Mouse (Mus musculus) neural tube, embryonic 11.5 days (tissue): ENCODE data around the gene Pard3. TPM values are rescaled to one million over a fixed set of nuclear protein-coding genes. Genes with fewer than 3 reads are reported as not detected.
A peak's percentile ranks its signal among the peaks of the same experiment; 100 is the strongest.

ENCODE experiments used
- ATAC-seq: fragments of 200-750 bp; cut with Nextera tagmentation; 2 replicates; pipeline ENCODE4 v1.8.0; 2017; ENCODE audit warnings: moderate number of reproducible peaks, mild to moderate bottlenecking, moderate TSS enrichment, moderate library complexity; ENCODE audit not compliant: insufficient read depth, low FRiP score, low TSS enrichment
- DNase-seq: peaks from one replicate; pipeline ENCODE4 v3.0.0-alpha.2; 2015; ENCODE audit warnings: low spot score
- H3K27ac ChIP-seq: fragments of 300-500 bp; sonication (generic); 2 replicates; pipeline ENCODE4 v1.5.1; 2014; ENCODE audit warnings: low read depth, mild to moderate bottlenecking, low read length
- H3K27me3 ChIP-seq: fragments of 300-500 bp; sonication (generic); 2 replicates; pipeline ENCODE4 v1.6.1; 2014; ENCODE audit warnings: mild to moderate bottlenecking, low read length, mixed read lengths; ENCODE audit not compliant: control insufficient read depth, insufficient read depth
- H3K36me3 ChIP-seq: fragments of 300-500 bp; sonication (generic); 2 replicates; pipeline ENCODE4 v1.6.1; 2014; ENCODE audit warnings: mild to moderate bottlenecking, low read length, moderate library complexity, mixed read lengths; ENCODE audit not compliant: control insufficient read depth, insufficient read depth
- H3K4me1 ChIP-seq: fragments of 300-500 bp; sonication (generic); 2 replicates; pipeline ENCODE4 v1.6.1; 2014; ENCODE audit warnings: low read length, mixed read lengths; ENCODE audit not compliant: control insufficient read depth, insufficient read depth
- H3K4me2 ChIP-seq: fragments of 300-500 bp; sonication (generic); 2 replicates; pipeline ENCODE4 v1.6.1; 2014; ENCODE audit warnings: low read depth, mild to moderate bottlenecking, moderate library complexity
- H3K4me3 ChIP-seq: fragments of 300-500 bp; sonication (generic); 2 replicates; pipeline ENCODE4 v1.5.1; 2014; ENCODE audit warnings: low read depth, low read length
- H3K9ac ChIP-seq: fragments of 300-500 bp; sonication (generic); 2 replicates; pipeline ENCODE4 v1.6.1; 2014; ENCODE audit warnings: mild to moderate bottlenecking, low read length
- H3K9me3 ChIP-seq: fragments of 300-500 bp; sonication (generic); 2 replicates; pipeline ENCODE4 v1.6.1; 2016; ENCODE audit warnings: low read length; ENCODE audit not compliant: control insufficient read depth
- WGBS: fragments of 180-500 bp; shearing (Covaris S2); extraction: QIAGEN DNeasy Blood & Tissue Kit; methylation state at CpG from one replicate; pipeline ENCODE4 v1.1.7; 2014; 5-methylcytosine and 5-hydroxymethylcytosine counted together
- polyA plus RNA-seq: library from polyadenylated mRNA; unstranded; fragments of >200 nt; fragmentation: Nextera tagmentation; extraction: Ambion mirVana; gene quantifications from 2 replicates; pipeline ENCODE4 v1.2.1, GENCODE M21; 2014

Gene Pard3
- polyA plus RNA-seq, 1 experiment from 2014 or later: 37.5 TPM

DNA sequence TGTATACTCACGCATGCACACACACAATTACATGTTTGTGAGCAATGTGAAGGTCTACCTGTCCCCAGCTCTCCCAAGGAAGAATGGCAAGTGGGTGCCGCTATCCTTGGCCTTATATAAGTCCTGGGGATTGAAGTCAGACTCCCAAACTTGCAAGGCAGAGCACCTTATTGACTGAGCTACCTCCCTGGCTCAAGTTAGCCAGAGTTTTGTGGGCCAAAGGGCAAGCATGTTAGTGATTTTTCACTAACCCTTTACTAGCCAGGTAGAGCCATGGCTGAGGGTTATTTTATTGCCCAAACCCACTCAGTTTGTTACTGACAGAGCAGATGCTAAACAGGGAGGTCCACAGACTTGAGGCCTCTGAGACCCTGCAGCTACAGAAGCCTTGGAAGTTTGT lies 73.1 kb downstream of the Pard3 start:
- no peak overlapping the region for H3K4me3 ChIP-seq
- H3K36me3 ChIP-seq: no peaks in the 10 kb centered on the region; the same call in 1 of the 2 replicates
- H3K27me3 ChIP-seq: no peaks in the 10 kb centered on the region
- no peak overlapping the region for H3K9ac ChIP-seq
- no peaks in the 10 kb centered on the region for H3K9me3 ChIP-seq
- H3K4me2 ChIP-seq: no peak overlapping the region
- no peak for ATAC-seq
- H3K27ac ChIP-seq: no peak overlapping the region
- no peak for DNase-seq
- peaks cover 3% of the 10 kb centered on the region; the same call in 1 of the 2 replicates for H3K4me1 ChIP-seq
- WGBS: 93% methylated on average over 2 of the region's 2 CpGs

DNA sequence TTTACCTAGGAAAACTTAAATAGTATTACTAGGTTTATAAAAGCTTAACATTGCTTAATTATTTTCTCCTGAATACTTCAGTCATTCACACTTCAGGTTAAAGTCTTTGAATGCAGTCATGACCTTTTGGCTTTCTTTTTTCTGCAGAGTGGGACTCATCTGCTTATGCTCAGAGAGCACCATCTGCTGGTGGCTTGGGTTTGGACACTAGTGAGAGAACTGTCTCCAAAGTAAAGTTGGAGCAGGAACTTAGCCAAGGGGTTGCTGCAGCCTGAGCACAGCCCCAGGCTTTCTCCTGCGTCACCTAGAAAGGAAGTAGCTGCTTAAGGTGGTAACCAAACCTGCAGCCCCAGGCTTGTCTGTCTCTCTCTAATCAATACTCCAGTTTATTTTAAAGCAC lies 75.5 kb downstream of the Pard3 start:
- Histone ChIP-seq H3K36me3 (no peaks in the 10 kb centered on the region; the same call in 1 of the 2 replicates), H3K27me3 (no peaks in the 10 kb centered on the region), H3K4me3 (no peak overlapping the region), H3K4me1 (peaks cover 7% of the 10 kb centered on the region; the same call in 1 of the 2 replicates), H3K9ac (no peak overlapping the region), H3K27ac (no peak overlapping the region), H3K4me2 (no peak overlapping the region), H3K9me3 (no peaks in the 10 kb centered on the region)
- 44% methylated on average over 1 of the region's 1 CpGs for WGBS
- ATAC-seq (no peak), DNase-seq (peak; percentile 71)

DNA sequence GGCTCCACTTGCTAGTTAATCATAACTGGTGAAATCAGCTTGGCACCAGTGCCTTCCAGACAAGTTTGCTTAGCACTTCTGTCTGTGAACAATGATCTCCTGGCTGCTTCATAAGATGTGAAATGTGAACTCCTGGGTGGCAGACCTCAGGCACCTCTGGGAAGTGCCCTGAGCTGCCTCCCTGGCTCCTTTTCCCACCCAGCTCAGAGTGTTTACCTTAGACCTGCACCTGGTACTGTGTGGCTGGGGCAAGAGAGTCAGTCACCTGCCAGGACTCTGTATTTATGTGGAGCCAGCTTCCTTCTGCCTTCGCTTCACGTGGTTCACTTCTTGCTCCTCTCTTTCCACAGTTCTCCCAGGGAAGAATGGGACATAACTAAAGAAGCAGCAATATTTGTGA lies 77.3 kb downstream of the Pard3 start:
- no peaks in the 10 kb centered on the region for H3K27me3 ChIP-seq
- 93% methylated on average over 2 of the region's 2 CpGs for WGBS
- H3K9ac ChIP-seq: no peak overlapping the region
- no peaks in the 10 kb centered on the region; the same call in 1 of the 2 replicates for H3K36me3 ChIP-seq
- ATAC-seq (no peak), DNase-seq (no peak)
- peaks cover 7% of the 10 kb centered on the region; the same call in 1 of the 2 replicates for H3K4me1 ChIP-seq
- H3K9me3 ChIP-seq: no peaks in the 10 kb centered on the region
- H3K4me3 ChIP-seq: no peak overlapping the region
- H3K27ac ChIP-seq: no peak overlapping the region
- H3K4me2 ChIP-seq: no peak overlapping the region

DNA sequence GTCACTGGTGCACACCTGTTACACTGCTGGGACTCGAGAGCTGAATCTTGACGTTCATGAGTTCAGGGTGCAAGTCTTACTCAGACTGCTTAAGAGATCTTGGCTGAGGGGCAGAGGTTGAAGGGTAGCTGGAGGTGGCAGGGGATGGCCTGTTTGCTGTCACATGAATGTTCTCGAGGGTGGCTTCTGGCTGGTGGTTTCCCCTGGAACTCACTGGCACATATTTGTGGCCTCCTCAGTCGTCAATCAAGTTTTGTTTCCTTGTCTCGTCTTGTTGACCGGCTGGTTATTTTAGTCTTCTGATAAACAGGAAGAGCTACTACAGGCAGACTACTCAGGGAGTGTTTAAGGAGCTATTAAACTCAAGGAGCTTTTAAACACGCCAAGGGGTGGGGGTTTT lies 79.9 kb downstream of the Pard3 start:
- no peaks in the 10 kb centered on the region for H3K27me3 ChIP-seq
- no peak overlapping the region for H3K4me3 ChIP-seq
- no peak overlapping the region for H3K4me2 ChIP-seq
- ATAC-seq: no peak
- H3K9me3 ChIP-seq: no peaks in the 10 kb centered on the region
- H3K9ac ChIP-seq: no peak overlapping the region
- H3K4me1 ChIP-seq: peaks cover 5% of the 10 kb centered on the region; the same call in 1 of the 2 replicates
- DNase-seq: no peak
- WGBS: 66% methylated on average over 7 of the region's 7 CpGs
- H3K27ac ChIP-seq: no peak overlapping the region
- no peaks in the 10 kb centered on the region; the same call in 1 of the 2 replicates for H3K36me3 ChIP-seq

DNA sequence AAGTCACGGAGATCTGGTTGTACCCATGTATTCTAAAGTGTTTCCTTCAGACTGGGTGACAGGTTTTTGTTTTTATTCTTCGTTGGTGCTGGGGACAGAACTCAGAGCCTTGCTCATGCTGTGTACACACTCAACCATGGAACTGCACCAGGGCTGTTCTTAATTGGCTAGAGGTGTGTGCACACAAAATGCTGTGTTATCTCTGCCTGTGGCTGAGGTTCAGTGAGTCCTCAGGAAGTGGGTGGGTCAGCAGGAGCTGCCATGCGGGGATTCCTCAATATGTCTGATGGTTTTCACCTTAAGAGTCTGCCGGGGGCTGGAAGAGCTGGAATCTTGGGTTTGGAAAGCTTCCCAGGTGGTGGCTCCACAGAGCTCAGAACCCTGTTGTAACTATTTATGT lies 80.9 kb downstream of the Pard3 start:
- Histone ChIP-seq H3K4me3 (no peak overlapping the region), H3K4me1 (0 out of 2 replicates have a peak, but pooled peaks cover 4% of the 10 kb centered on the region), H3K4me2 (no peak overlapping the region), H3K9me3 (no peaks in the 10 kb centered on the region), H3K9ac (no peak overlapping the region), H3K27me3 (no peaks in the 10 kb centered on the region), H3K27ac (no peak overlapping the region), H3K36me3 (no peaks in the 10 kb centered on the region; the same call in 1 of the 2 replicates)
- WGBS: 67% methylated on average over 4 of the region's 4 CpGs
- ATAC-seq (no peak), DNase-seq (no peak)

DNA sequence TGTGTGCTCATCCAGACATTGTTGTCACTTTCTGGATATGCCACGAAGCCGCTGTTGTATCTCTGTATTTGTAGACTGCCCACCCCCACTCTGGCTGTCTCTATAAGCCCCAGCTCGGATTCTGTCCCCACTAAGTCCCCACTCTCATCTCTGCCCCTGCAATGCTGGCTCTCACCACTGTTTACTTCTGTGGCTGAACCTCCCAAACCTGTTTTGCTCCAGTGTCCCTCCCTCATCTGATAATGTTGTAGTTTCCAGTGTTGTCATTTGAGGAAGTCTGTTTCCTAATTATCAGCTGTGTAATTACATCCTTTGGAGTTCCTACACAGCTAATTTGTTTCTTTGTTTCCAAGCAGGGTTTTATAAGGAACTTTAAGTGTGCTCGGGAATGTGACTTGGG lies 81.4 kb downstream of the Pard3 start:
- Histone ChIP-seq H3K9me3 (no peaks in the 10 kb centered on the region), H3K27ac (no peak overlapping the region), H3K4me2 (no peak overlapping the region), H3K4me3 (no peak overlapping the region), H3K36me3 (no peaks in the 10 kb centered on the region; the same call in 1 of the 2 replicates), H3K4me1 (0 out of 2 replicates have a peak, but pooled peaks cover 4% of the 10 kb centered on the region), H3K9ac (no peak overlapping the region), H3K27me3 (no peaks in the 10 kb centered on the region)
- DNase-seq (no peak), ATAC-seq (no peak)
- 65% methylated on average over 4 of the region's 4 CpGs for WGBS

DNA sequence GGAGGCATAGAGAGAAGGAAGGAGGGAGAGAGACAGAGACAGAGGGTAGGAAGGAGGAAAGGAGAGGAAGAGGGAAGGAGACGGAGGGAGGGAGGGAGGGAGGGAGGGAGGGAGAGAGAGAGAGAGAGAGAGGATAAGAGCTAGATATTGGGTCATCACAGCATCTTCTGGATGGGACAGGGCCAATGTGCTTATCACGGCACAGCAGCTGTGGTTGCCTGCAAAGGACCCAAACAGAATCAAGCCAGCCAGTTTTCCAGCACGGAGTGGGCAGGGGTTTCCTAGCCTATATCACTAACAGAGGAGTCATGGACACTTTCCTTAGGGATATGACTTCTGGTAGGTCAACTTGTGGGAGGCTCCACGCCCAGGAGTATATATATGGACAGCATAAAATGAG lies 82.4 kb downstream of the Pard3 start:
- 67% methylated on average over 4 of the region's 4 CpGs for WGBS
- Histone ChIP-seq H3K4me3 (no peak overlapping the region), H3K9ac (no peak overlapping the region), H3K4me2 (no peak overlapping the region), H3K9me3 (no peaks in the 10 kb centered on the region), H3K27me3 (no peaks in the 10 kb centered on the region), H3K4me1 (0 out of 2 replicates have a peak, but pooled peaks cover 4% of the 10 kb centered on the region), H3K36me3 (no peaks in the 10 kb centered on the region), H3K27ac (no peak overlapping the region)
- ATAC-seq: no peak
- DNase-seq: no peak

DNA sequence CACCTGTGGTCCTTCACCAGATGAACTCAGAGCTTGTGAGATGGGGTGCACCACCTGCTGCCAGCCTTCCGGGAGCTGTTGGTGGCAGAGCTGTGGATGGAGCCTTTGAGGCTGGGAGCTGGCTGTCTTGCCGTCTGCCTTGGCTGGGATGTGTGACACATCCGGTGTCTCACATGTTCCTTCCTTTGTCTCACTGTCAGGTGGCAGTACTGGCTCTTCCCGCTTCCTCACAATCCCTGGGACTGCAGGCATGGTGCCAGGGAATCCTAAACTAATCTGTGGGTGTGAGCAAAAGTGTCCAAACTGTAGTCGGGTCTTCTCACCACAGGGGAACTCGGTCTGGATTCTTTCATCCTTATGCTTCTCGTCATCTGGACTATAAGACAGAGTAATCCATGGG lies 85.1 kb downstream of the Pard3 start:
- no peak for DNase-seq
- ATAC-seq: no peak
- Histone ChIP-seq H3K4me3 (no peak overlapping the region), H3K9ac (no peak overlapping the region), H3K4me2 (no peak overlapping the region), H3K9me3 (no peaks in the 10 kb centered on the region), H3K27me3 (no peaks in the 10 kb centered on the region), H3K27ac (no peak overlapping the region), H3K36me3 (no peaks in the 10 kb centered on the region), H3K4me1 (no peaks in the 10 kb centered on the region)
- 72% methylated on average over 7 of the region's 7 CpGs for WGBS

DNA sequence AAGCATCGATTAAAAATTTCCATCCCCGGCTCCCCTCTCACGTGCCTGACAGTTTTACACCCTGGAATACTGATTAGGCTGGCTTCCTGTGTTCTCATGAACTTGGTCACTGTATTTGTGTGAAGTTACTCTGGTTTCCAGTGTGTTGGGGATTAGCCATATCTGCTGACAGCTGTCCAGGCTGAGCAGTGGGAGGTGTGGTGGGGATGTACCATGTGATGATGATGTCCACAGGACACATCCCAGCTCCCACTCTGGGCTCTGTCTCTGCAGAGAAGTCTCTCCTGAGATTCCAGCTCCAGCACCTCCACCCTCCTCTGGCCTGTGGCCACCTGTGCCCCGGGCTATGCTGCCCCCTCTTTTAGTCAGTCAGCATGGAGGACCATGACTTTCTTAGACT lies 87.0 kb downstream of the Pard3 start:
- H3K9ac ChIP-seq: no peak overlapping the region
- no peak overlapping the region for H3K27ac ChIP-seq
- no peak for ATAC-seq
- H3K27me3 ChIP-seq: no peaks in the 10 kb centered on the region
- H3K4me3 ChIP-seq: no peak overlapping the region
- WGBS: 88% methylated on average over 4 of the region's 4 CpGs
- no peak for DNase-seq
- H3K9me3 ChIP-seq: no peaks in the 10 kb centered on the region
- no peaks in the 10 kb centered on the region for H3K36me3 ChIP-seq
- H3K4me2 ChIP-seq: no peak overlapping the region
- no peaks in the 10 kb centered on the region for H3K4me1 ChIP-seq
